Mouse (Mus musculus) limb, embryonic 10.5 days (tissue): ENCODE measurements at regions not wholly inside any gene's neighbourhood (a gene's known extent, or its start where the extent isn't known, plus 50 kb on each side); places are given as distances from the start of the nearest gene placed in this dataset.
A peak's percentile ranks its signal among the peaks of the same experiment; 100 is the strongest.

ENCODE experiments used
- DNase-seq: peaks from one replicate; pipeline ENCODE4 v3.0.0-alpha.2; 2017; ENCODE audit warnings: low spot score
- H3K27ac ChIP-seq: fragments of 300-500 bp; sonication (generic); 2 replicates; pipeline ENCODE4 v1.5.1; 2016; ENCODE audit warnings: mild to moderate bottlenecking
- H3K27me3 ChIP-seq: fragments of 300-500 bp; sonication (generic); 2 replicates; pipeline ENCODE4 v1.6.1; 2016; ENCODE audit warnings: low read depth, mild to moderate bottlenecking; ENCODE audit not compliant: poor library complexity, severe bottlenecking
- H3K36me3 ChIP-seq: fragments of 300-500 bp; sonication (generic); 2 replicates; pipeline ENCODE4 v1.6.1; 2016; ENCODE audit warnings: mild to moderate bottlenecking, moderate library complexity
- H3K4me1 ChIP-seq: fragments of 300-500 bp; sonication (generic); 2 replicates; pipeline ENCODE4 v1.6.1; 2016
- H3K4me3 ChIP-seq: fragments of 300-500 bp; sonication (generic); 2 replicates; pipeline ENCODE4 v1.5.1; 2016; ENCODE audit warnings: mild to moderate bottlenecking, moderate library complexity
- H3K9me3 ChIP-seq: fragments of 300-500 bp; sonication (generic); replicated peaks from 2 replicates; pipeline ENCODE4 v1.6.1; 2016; ENCODE audit warnings: mild to moderate bottlenecking
- WGBS: fragments of 180-500 bp; shearing (Covaris S2); methylation state at CpG from one replicate; pipeline ENCODE4 v1.1.7; 2016; 5-methylcytosine and 5-hydroxymethylcytosine counted together

DNA sequence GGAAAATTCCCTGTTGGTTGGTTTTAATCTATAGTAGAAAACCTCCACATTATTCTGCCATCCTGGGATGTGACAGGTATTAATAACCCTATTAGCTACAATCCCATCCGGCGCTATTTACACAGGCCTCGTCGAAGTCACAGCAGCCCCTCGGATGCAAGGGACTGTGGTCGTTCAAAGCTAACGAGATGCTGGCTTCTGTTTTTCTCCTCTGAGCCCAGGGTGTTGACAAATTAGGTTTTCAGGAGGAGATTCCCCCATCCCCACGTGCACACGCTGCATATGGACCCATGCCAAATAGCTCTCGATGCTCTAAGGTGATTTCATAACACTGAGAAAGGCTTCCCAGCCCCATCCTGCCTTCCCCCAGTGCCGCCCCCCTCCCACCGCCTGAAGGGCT is 188.7 kb upstream of the Nxpe4 start:
- no peaks in the 10 kb centered on the region for H3K36me3 ChIP-seq
- no peak overlapping the region for H3K4me3 ChIP-seq
- H3K9me3 ChIP-seq, result no peaks in the 10 kb centered on the region
- H3K27ac ChIP-seq, result no peak overlapping the region
- H3K4me1 ChIP-seq, result peaks cover 11% of the 10 kb centered on the region; the same call in 1 of the 2 replicates
- 59% methylated on average over 12 of the region's 12 CpGs for WGBS
- 0 out of 2 replicates have a peak, but pooled peaks cover 12% of the 10 kb centered on the region for H3K27me3 ChIP-seq
- no peak for DNase-seq

DNA sequence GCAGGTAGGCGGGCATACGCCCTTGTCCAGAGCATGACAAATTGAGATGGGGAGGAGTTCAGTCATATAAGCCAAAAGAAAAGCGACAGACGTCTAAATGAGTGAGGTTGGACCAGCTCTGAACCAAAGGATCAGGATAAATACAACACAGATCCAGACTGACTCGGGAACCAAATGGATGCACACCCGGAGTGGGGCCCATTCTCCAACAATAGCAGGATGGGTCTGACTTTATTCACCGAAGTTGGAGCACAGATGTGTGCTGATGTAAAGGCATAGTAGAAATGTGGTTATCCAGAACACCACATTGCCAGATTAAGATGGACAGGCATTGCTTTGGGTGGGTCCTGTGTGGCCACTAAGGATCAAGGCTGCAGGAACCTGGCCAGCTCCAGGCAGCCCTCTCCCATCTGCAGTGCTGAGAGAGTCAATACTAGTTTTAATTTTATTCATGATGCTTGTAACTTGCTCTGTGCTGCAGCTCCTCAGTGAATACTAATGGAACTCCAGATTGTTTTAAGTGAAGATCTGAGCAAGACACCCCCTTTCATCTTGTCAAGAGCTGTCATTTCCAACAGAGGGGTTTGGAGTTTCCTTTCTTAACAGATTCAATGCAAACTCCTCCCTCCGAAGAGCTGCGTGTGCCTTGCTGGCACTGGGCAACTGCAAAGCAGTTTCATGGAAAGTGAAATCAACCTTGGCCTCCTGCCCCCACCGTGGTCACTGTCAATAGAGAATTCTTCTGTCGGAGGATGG is 176.3 kb upstream of the Nxpe4 start:
- no peak overlapping the region for H3K4me3 ChIP-seq
- no peaks in the 10 kb centered on the region for H3K9me3 ChIP-seq
- WGBS, result 84% methylated on average over 11 of the region's 11 CpGs
- no peak for DNase-seq
- H3K4me1 ChIP-seq, result no peaks in the 10 kb centered on the region
- no peaks in the 10 kb centered on the region for H3K36me3 ChIP-seq
- H3K27me3 ChIP-seq, result no peaks in the 10 kb centered on the region
- no peak overlapping the region for H3K27ac ChIP-seq

DNA sequence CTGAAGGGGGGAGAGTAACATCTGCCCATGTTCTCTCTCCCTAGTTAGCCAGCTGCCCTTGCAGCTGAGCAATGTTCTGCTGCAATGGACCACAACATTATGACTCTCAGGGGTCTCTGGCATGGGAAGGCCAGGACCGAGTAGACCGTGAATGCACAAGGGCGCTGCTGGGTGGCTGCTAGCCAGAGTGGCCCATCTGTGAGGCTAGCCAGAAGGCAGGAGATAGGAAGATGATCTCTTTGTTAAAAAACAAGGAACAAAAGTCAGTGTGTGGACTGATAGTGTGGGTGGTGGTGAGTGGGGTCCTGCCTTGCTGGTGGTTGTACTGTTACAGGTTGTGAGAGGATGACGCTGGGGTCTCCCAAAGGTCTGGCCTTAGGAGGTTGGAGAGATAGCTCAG is 174.6 kb upstream of the Nxpe4 start:
- Histone ChIP-seq H3K27me3 (no peaks in the 10 kb centered on the region), H3K27ac (no peak overlapping the region), H3K4me1 (no peaks in the 10 kb centered on the region), H3K36me3 (no peaks in the 10 kb centered on the region), H3K4me3 (no peak overlapping the region), H3K9me3 (no peaks in the 10 kb centered on the region)
- 96% methylated on average over 4 of the region's 4 CpGs for whole genome bisulfite sequencing
- no peak for DNase-seq

DNA sequence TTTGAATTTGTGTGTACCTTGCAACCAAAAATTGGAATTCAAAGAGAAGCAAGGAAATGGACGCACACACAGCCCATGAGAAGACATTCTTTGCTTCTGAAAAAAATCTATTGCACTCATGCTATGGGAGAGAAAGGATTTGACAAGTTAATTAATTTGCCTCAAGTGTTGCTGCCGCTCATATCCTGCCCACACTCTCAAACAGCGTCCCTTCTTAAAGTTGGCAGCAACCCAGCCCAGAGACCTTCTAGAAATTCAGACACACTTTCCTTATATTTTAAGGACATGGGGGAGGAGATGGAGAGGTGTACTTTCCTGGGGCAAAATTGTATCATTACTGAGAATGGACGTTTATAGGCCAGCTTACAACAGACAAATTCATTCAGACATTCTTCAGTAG is 167.2 kb upstream of the Nxpe4 start:
- Histone ChIP-seq H3K9me3 (no peaks in the 10 kb centered on the region), H3K27ac (no peak overlapping the region), H3K4me3 (no peak overlapping the region), H3K27me3 (no peaks in the 10 kb centered on the region), H3K36me3 (no peaks in the 10 kb centered on the region), H3K4me1 (no peaks in the 10 kb centered on the region)
- no peak for DNase-seq
- 71% methylated on average over 4 of the region's 4 CpGs for WGBS

DNA sequence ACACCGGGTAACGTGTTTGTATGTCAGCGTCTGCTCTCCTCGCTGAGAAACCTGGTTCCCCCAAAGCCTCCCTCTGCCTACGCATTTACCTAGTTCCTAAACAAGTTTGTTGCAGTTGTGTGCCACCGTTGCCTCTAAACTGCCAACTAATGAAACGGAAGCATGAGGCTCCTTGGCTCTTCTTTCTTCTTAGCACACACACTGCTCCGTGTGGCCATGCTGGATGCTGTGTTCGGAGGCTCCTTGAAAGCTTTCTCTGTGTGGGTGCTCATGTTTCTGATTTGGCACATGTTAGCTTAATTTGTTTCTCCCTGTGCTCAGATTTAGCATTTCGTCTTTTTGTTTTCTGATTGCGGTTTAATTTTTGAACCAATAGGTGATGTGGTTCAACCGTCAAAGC is 162.2 kb upstream of the Nxpe4 start:
- 89% methylated on average over 12 of the region's 12 CpGs for WGBS
- no peak for DNase-seq
- Histone ChIP-seq H3K4me3 (no peak overlapping the region), H3K9me3 (no peaks in the 10 kb centered on the region), H3K4me1 (no peaks in the 10 kb centered on the region), H3K27ac (no peak overlapping the region), H3K27me3 (no peaks in the 10 kb centered on the region), H3K36me3 (no peaks in the 10 kb centered on the region)

DNA sequence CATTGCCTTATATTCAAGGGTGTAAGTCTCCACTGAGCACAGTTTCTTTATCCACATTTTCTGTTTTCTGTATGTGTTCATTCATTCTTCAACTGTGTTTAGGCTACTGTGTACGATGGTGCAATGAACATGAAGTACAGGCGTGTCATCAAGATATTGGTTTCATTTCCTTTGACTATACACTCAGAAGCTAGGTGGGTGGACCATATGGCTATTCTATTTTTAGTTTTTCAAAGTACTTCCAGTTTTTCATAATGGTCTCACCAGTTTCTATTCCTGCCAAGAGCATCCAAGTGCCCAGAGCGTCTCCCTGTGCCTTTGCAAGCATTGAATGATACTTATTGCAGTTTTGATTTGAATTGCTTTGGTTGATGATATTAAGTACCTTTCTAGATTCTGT is 132.8 kb upstream of the Nxpe4 start:
- no peaks in the 10 kb centered on the region for H3K27me3 ChIP-seq
- no peak overlapping the region for H3K4me3 ChIP-seq
- no peaks in the 10 kb centered on the region for H3K9me3 ChIP-seq
- 89% methylated on average over 3 of the region's 3 CpGs for WGBS
- DNase-seq, result no peak
- H3K27ac ChIP-seq, result no peak overlapping the region
- no peaks in the 10 kb centered on the region for H3K36me3 ChIP-seq
- H3K4me1 ChIP-seq, result no peaks in the 10 kb centered on the region

DNA sequence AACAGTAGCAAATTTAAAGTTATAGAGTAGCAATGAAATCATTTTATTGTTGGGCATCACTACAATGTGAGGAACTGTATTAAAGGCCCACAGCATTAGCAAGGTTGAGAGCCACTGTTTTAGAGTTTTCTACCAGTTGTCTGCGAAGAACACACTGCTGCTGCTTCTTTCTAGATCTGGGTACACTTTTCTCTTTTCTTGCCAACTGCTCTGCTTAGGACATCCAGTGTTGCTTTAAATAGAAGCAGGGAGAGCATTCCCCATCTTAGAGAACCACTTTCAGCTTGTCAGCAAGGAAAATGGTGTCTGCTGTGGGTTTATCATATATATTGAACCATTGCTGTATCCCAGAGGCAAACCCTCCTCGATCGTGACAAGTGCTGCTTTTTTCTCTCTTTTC is 131.0 kb upstream of the Nxpe4 start:
- WGBS, result 91% methylated on average over 3 of the region's 3 CpGs
- H3K4me1 ChIP-seq, result no peaks in the 10 kb centered on the region

DNA sequence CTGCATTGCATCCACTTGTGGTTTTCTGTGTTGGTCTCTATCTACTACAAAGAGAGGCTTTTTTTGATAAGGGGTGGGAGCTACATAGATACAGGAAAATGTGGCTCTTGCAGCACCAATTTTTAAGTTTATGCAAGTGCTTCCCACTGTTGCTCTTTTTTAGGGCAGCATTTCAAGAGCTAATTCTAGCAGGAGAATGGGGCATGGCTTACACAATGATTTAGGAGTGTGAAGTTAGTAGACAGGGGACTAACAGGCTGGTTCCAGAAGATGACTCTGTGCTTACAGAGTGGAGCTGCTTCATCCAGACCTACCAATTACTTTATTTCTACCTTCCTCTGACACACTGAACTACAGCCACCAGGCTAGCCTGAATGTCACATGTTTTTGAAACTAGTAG is 125.9 kb upstream of the Nxpe4 start:
- H3K4me3 ChIP-seq, result no peak overlapping the region
- H3K4me1 ChIP-seq, result no peaks in the 10 kb centered on the region
- H3K27ac ChIP-seq, result no peak overlapping the region
- no peaks in the 10 kb centered on the region for H3K27me3 ChIP-seq
- H3K36me3 ChIP-seq, result no peaks in the 10 kb centered on the region
- no peaks in the 10 kb centered on the region for H3K9me3 ChIP-seq
- no peak for DNase-seq

More for the DNA sequence above, 131.0 kb upstream of the Nxpe4 start:
- Histone ChIP-seq H3K4me3 (no peak overlapping the region), H3K9me3 (no peaks in the 10 kb centered on the region), H3K27ac (no peak overlapping the region), H3K27me3 (no peaks in the 10 kb centered on the region), H3K36me3 (no peaks in the 10 kb centered on the region)
- no peak for DNase-seq

DNA sequence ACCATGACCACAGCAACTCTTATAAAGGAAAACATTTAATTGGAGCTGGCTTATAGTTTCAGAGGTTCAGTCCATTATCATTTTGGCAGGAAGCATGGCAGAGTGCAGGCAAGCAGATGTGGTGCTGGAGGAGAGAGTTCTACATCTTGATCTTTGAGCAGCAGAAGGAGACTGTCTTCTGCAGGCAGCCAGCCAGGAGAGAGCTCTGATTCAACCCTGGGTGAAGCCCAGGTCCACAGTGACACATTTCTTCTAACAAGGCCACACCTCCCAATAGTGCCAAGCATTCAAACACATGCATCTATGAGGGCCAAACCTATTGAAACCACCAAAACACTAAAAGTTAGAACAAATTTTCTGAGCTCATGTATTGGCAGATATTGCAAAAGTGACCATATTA is 117.0 kb upstream of the Nxpe4 start:
- no peak overlapping the region for H3K27ac ChIP-seq
- H3K4me1 ChIP-seq, result no peaks in the 10 kb centered on the region
- no peak overlapping the region for H3K4me3 ChIP-seq
- H3K9me3 ChIP-seq, result no peaks in the 10 kb centered on the region
- H3K27me3 ChIP-seq, result no peaks in the 10 kb centered on the region
- DNase-seq, result no peak
- H3K36me3 ChIP-seq, result no peaks in the 10 kb centered on the region

DNA sequence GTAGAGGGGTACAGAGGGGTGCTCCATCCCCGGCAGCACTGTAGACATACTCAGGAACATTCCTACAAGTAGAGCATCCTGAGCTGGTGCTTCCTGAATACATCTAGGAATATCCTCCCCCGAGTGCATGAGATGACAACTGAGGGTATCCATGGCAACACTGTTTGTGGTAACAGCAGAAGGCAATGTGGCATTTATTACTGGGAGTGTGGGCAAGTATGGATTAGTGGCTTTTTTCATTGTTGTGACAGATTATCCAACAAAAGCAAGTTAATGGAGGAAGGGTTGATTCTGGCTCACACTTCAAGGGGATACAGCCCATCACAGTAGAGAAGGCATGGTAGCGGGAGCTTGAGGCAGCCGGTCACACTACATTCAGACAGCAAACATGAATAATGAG is 114.0 kb upstream of the Nxpe4 start:
- Histone ChIP-seq H3K4me3 (no peak overlapping the region), H3K9me3 (no peaks in the 10 kb centered on the region), H3K27ac (no peak overlapping the region), H3K4me1 (no peaks in the 10 kb centered on the region), H3K27me3 (no peaks in the 10 kb centered on the region), H3K36me3 (no peaks in the 10 kb centered on the region)
- WGBS, result 90% methylated on average over 4 of the region's 4 CpGs
- no peak for DNase-seq

DNA sequence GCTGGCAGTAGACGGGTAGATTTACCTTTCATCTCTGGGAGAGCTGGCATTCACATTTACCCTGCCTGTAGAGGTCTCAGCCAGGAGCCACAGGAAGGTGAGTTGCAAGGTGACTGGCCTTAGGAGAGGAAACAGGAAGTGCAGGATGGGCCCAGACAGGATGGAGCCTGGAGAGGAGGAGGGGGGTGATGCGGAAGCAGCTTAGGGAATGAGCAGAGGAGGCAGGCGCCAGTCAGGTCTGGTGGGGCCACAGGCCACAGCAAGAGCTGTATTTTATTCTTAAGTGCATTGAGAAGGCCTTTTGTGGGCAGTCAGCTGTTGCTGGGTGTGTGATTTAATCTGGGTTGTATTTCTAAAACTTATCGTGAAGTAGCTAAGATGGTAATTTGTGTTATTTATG is 108.2 kb upstream of the Nxpe4 start:
- no peak for DNase-seq
- Histone ChIP-seq H3K36me3 (no peaks in the 10 kb centered on the region), H3K9me3 (no peaks in the 10 kb centered on the region), H3K27ac (peak overlapping the region; percentile 64), H3K4me3 (no peak overlapping the region), H3K4me1 (peaks cover 23% of the 10 kb centered on the region), H3K27me3 (no peaks in the 10 kb centered on the region)
- 62% methylated on average over 4 of the region's 4 CpGs for WGBS

DNA sequence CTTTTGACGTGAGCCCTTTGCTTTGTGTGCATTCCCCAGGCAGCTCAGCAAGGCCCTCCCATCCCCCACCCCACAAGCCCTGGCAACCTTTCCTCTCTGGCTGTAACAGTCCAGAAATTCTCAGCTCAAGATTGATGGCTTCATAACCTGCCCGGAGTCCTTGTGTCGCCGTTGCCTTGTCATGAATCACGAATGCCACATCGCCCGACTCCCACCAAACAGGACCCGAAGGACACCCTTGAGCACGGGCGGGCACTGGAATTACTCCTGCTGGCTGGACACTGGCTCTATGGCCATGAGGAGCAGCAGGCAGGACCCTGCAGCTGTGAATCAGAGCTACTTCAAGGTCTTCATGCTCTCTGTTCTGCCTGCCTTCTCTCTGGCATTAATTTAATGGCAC is 106.6 kb upstream of the Nxpe4 start:
- no peaks in the 10 kb centered on the region for H3K36me3 ChIP-seq
- WGBS, result 57% methylated on average over 10 of the region's 10 CpGs
- H3K27me3 ChIP-seq, result no peaks in the 10 kb centered on the region
- peaks cover 31% of the 10 kb centered on the region for H3K4me1 ChIP-seq
- peak; percentile 60 for DNase-seq
- no peaks in the 10 kb centered on the region for H3K9me3 ChIP-seq
- H3K4me3 ChIP-seq, result no peak overlapping the region
- H3K27ac ChIP-seq, result peak overlapping the region; percentile 46

DNA sequence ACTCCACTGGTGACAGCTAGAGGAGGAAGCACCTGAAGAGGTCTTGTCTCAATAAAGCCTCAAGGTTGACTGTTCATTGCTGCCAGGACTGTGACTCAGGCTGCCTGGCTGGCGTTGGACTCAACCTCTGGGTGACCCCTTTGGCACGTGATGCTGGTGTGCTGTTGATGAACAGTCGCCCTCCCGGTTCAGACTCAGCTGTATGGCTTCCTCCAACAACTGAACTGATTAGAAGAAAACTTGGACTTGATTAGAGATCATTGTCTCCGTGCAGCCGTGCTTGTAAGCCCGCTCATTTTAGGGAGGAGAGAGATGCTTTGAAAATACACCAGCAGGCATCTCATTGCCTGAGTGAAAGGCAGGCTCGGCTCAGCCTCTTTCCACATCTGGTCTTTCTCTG is 103.2 kb upstream of the Nxpe4 start:
- 57% methylated on average over 8 of the region's 8 CpGs for WGBS
- Histone ChIP-seq H3K4me3 (no peak overlapping the region), H3K27ac (peak overlapping the region; percentile 27; the same call in 1 of the 2 replicates), H3K4me1 (peaks cover 25% of the 10 kb centered on the region), H3K27me3 (no peaks in the 10 kb centered on the region), H3K9me3 (no peaks in the 10 kb centered on the region), H3K36me3 (no peaks in the 10 kb centered on the region)
- DNase-seq, result peak; percentile 59

DNA sequence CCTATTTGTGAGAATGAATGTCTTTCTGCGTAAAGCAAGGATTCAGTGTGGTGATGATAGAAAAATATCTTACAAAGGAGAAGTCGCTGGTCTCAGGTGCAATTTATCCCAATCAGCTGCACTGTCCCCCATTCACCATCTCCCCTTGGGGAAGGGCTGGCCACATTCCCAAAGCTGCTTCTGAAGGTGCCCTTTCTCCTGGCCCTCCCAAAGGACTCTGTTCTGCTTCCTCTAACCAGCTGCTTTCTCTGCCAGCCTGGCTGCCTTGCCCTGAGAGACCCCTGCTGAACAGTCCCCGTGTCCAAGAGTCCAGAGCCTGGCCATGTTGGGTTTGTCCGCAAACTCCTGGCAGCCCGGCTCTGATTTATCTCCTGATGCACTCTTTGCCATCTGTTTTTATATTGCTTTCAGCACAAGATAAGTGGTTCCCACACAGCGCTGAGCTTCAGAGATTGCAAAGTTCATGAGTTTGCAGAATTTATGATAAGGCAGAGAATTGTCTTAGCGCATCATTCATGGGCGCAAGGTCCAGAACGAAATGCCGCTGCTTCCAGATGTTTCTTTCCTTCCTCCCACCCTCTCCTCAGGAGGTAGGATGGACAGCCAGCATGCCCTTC is 102.2 kb upstream of the Nxpe4 start:
- WGBS, result 84% methylated on average over 10 of the region's 10 CpGs
- peaks cover 20% of the 10 kb centered on the region for H3K4me1 ChIP-seq
- no peak overlapping the region for H3K27ac ChIP-seq
- H3K4me3 ChIP-seq, result no peak overlapping the region
- H3K36me3 ChIP-seq, result no peaks in the 10 kb centered on the region
- H3K27me3 ChIP-seq, result no peaks in the 10 kb centered on the region
- no peaks in the 10 kb centered on the region for H3K9me3 ChIP-seq
- no peak for DNase-seq
